Mouse (Mus musculus): Measurements from ENCODE around the gene Chd1.

GRCm38 (mm10) chr17:15701505-15701904 is 3.3 kb upstream of the Chd1 start:
- TF ChIP-seq POLR2A (IDR thresholded peaks at IDR 0.05; ENCODE audit: insufficient read depth, low read depth, low read length) (no peak), CTCF (IDR thresholded peaks at IDR 0.05) (no peak)
